Mouse (Mus musculus) liver, embryonic 16.5 days (tissue): ENCODE measurements around the gene Braf. TPM values are rescaled to one million over a fixed set of nuclear protein-coding genes. Genes with fewer than 3 reads are reported as not detected.

Source experiments
- ATAC-seq: fragments of 200-750 bp; cut with Nextera tagmentation; 2 replicates; pipeline ENCODE4 v1.8.0; 2017; ENCODE audit warnings: low read depth, mild to moderate bottlenecking, moderate number of reproducible peaks, moderate library complexity
- H3K27ac ChIP-seq: fragments of 300-500 bp; sonication (generic); 2 replicates; pipeline ENCODE4 v1.5.1; 2014; ENCODE audit warnings: mild to moderate bottlenecking, low read length
- H3K27me3 ChIP-seq: fragments of 300-500 bp; sonication (generic); 2 replicates; pipeline ENCODE4 v1.6.1; 2014; ENCODE audit warnings: low read depth, low read length, mixed read lengths; ENCODE audit not compliant: control insufficient read depth, insufficient read depth
- H3K36me3 ChIP-seq: fragments of 300-500 bp; sonication (generic); 2 replicates; pipeline ENCODE4 v1.6.1; 2014; ENCODE audit warnings: mild to moderate bottlenecking; ENCODE audit not compliant: control insufficient read depth, insufficient read depth
- H3K4me1 ChIP-seq: fragments of 300-500 bp; sonication (generic); 2 replicates; pipeline ENCODE4 v1.6.1; 2014; ENCODE audit warnings: low read depth, low read length, mixed read lengths; ENCODE audit not compliant: control insufficient read depth
- H3K4me2 ChIP-seq: fragments of 300-500 bp; sonication (generic); 2 replicates; pipeline ENCODE4 v1.6.1; 2014; ENCODE audit warnings: low read depth, low read length, mixed read lengths
- H3K4me3 ChIP-seq: fragments of 300-500 bp; sonication (generic); 2 replicates; pipeline ENCODE4 v1.5.1; 2014; ENCODE audit warnings: low read depth, mild to moderate bottlenecking, low read length
- H3K9ac ChIP-seq: fragments of 300-500 bp; sonication (generic); 2 replicates; pipeline ENCODE4 v1.6.1; 2014; ENCODE audit warnings: low read depth, low read length
- H3K9me3 ChIP-seq: fragments of 300-500 bp; sonication (generic); replicated peaks from 2 replicates; pipeline ENCODE4 v1.6.1; 2016; ENCODE audit warnings: low read length; ENCODE audit not compliant: control insufficient read depth
- WGBS: fragments of 180-500 bp; shearing (Covaris S2); extraction: QIAGEN DNeasy Blood & Tissue Kit; methylation state at CpG from one replicate; pipeline ENCODE4 v1.1.7; 2014; ENCODE audit not compliant: insufficient replicate concordance; 5-methylcytosine and 5-hydroxymethylcytosine counted together
- polyA plus RNA-seq: library from polyadenylated mRNA; unstranded; fragments of >200 nt; fragmentation: Nextera tagmentation; extraction: Ambion mirVana; gene quantifications from 2 replicates; pipeline ENCODE4 v1.2.1, GENCODE M21; 2015

The Braf gene
- polyA plus RNA-seq, 1 experiment from 2014 or later, result 5.6 TPM

GRCm38 (mm10) chr6:39680524-39680923 is 44.7 kb downstream of the Braf start:
- no peak overlapping the region for H3K4me2 ChIP-seq
- no peaks in the 10 kb centered on the region for H3K9me3 ChIP-seq
- H3K27ac ChIP-seq, result no peak overlapping the region
- H3K27me3 ChIP-seq, result no peaks in the 10 kb centered on the region
- WGBS, result 41% methylated on average over 4 of the region's 4 CpGs
- H3K9ac ChIP-seq, result no peak overlapping the region
- ATAC-seq, result no peak
- no peak overlapping the region for H3K4me3 ChIP-seq
- no peaks in the 10 kb centered on the region for H3K4me1 ChIP-seq
- H3K36me3 ChIP-seq, result peaks cover 4% of the 10 kb centered on the region

- peaks cover 4% of the 10 kb centered on the region for H3K36me3 ChIP-seq
- 75% methylated on average over 1 of the region's 1 CpGs for WGBS
- H3K27ac ChIP-seq, result no peak overlapping the region
- no peak overlapping the region for H3K9ac ChIP-seq
- H3K27me3 ChIP-seq, result no peaks in the 10 kb centered on the region
- ATAC-seq, result no peak
- no peak overlapping the region for H3K4me2 ChIP-seq
- H3K4me1 ChIP-seq, result no peaks in the 10 kb centered on the region
- no peak overlapping the region for H3K4me3 ChIP-seq
- no peaks in the 10 kb centered on the region for H3K9me3 ChIP-seq
Measured at GRCm38 (mm10) chr6:39678241-39678640, 47.0 kb downstream of the Braf start.

GRCm38 (mm10) chr6:39675081-39675480 is 50.2 kb downstream of the Braf start:
- Histone ChIP-seq H3K4me2 (no peak overlapping the region), H3K4me3 (no peak overlapping the region), H3K27ac (no peak overlapping the region), H3K9me3 (no peaks in the 10 kb centered on the region), H3K36me3 (peaks cover 4% of the 10 kb centered on the region), H3K4me1 (no peaks in the 10 kb centered on the region), H3K27me3 (no peaks in the 10 kb centered on the region), H3K9ac (no peak overlapping the region)
- no peak for ATAC-seq
- WGBS, result 80% methylated on average over 7 of the region's 7 CpGs

GRCm38 (mm10) chr6:39611296-39611695 is 114.0 kb downstream of the Braf start:
- 76% methylated on average over 2 of the region's 2 CpGs for WGBS
- Histone ChIP-seq H3K4me3 (no peak overlapping the region), H3K4me1 (no peaks in the 10 kb centered on the region), H3K9me3 (no peaks in the 10 kb centered on the region), H3K4me2 (no peak overlapping the region), H3K9ac (no peak overlapping the region), H3K36me3 (peaks cover 3% of the 10 kb centered on the region; the same call in 1 of the 2 replicates), H3K27me3 (no peaks in the 10 kb centered on the region), H3K27ac (no peak overlapping the region)
- ATAC-seq, result no peak

GRCm38 (mm10) chr6:39610207-39610606 is 115.1 kb downstream of the Braf start:
- no peak overlapping the region for H3K27ac ChIP-seq
- H3K27me3 ChIP-seq, result no peaks in the 10 kb centered on the region
- no peak overlapping the region for H3K4me2 ChIP-seq
- no peak overlapping the region for H3K4me3 ChIP-seq
- no peak for ATAC-seq
- no peaks in the 10 kb centered on the region for H3K4me1 ChIP-seq
- H3K36me3 ChIP-seq, result no peaks in the 10 kb centered on the region; the same call in 1 of the 2 replicates
- H3K9me3 ChIP-seq, result no peaks in the 10 kb centered on the region
- H3K9ac ChIP-seq, result no peak overlapping the region
- WGBS, result 71% methylated on average over 2 of the region's 2 CpGs

GRCm38 (mm10) chr6:39607365-39607764 is 117.9 kb downstream of the Braf start:
- Histone ChIP-seq H3K27ac (no peak overlapping the region), H3K9me3 (no peaks in the 10 kb centered on the region), H3K9ac (no peak overlapping the region), H3K4me3 (no peak overlapping the region), H3K4me1 (no peaks in the 10 kb centered on the region), H3K27me3 (no peaks in the 10 kb centered on the region), H3K4me2 (no peak overlapping the region), H3K36me3 (no peaks in the 10 kb centered on the region)
- 60% methylated on average over 5 of the region's 5 CpGs for WGBS
- ATAC-seq, result no peak

- H3K4me3 ChIP-seq, result no peak overlapping the region
- H3K27ac ChIP-seq, result no peak overlapping the region
- ATAC-seq, result no peak
- no peaks in the 10 kb centered on the region for H3K4me1 ChIP-seq
- H3K27me3 ChIP-seq, result no peaks in the 10 kb centered on the region
- H3K9me3 ChIP-seq, result no peaks in the 10 kb centered on the region
- H3K4me2 ChIP-seq, result no peak overlapping the region
- 35% methylated on average over 3 of the region's 3 CpGs for WGBS
- no peak overlapping the region for H3K9ac ChIP-seq
- H3K36me3 ChIP-seq, result no peaks in the 10 kb centered on the region
Measured at GRCm38 (mm10) chr6:39606862-39607261, 118.4 kb downstream of the Braf start.

- Histone ChIP-seq H3K27ac (no peak overlapping the region), H3K27me3 (no peaks in the 10 kb centered on the region), H3K36me3 (no peaks in the 10 kb centered on the region), H3K9me3 (no peaks in the 10 kb centered on the region), H3K4me3 (no peak overlapping the region), H3K9ac (no peak overlapping the region), H3K4me1 (no peaks in the 10 kb centered on the region), H3K4me2 (no peak overlapping the region)
- 73% methylated on average over 6 of the region's 6 CpGs for WGBS
- no peak for ATAC-seq
Measured at GRCm38 (mm10) chr6:39606056-39606455, 119.2 kb downstream of the Braf start.

GRCm38 (mm10) chr6:39604565-39604964 is 120.7 kb downstream of the Braf start:
- no peaks in the 10 kb centered on the region for H3K27me3 ChIP-seq
- peaks cover 6% of the 10 kb centered on the region; the same call in 1 of the 2 replicates for H3K36me3 ChIP-seq
- ATAC-seq, result no peak
- no peaks in the 10 kb centered on the region for H3K4me1 ChIP-seq
- no peak overlapping the region for H3K4me2 ChIP-seq
- 70% methylated on average over 5 of the region's 5 CpGs for WGBS
- H3K27ac ChIP-seq, result no peak overlapping the region
- no peak overlapping the region for H3K4me3 ChIP-seq
- H3K9ac ChIP-seq, result no peak overlapping the region
- H3K9me3 ChIP-seq, result no peaks in the 10 kb centered on the region
